Mouse (Mus musculus): ENCODE results near the gene Oog1.
"Not testable (repeated sequence)": the region's sequence is repeated elsewhere in the genome, so short reads cannot be mapped to it uniquely, and the experiment has no call there.

Gene Oog1

DNA sequence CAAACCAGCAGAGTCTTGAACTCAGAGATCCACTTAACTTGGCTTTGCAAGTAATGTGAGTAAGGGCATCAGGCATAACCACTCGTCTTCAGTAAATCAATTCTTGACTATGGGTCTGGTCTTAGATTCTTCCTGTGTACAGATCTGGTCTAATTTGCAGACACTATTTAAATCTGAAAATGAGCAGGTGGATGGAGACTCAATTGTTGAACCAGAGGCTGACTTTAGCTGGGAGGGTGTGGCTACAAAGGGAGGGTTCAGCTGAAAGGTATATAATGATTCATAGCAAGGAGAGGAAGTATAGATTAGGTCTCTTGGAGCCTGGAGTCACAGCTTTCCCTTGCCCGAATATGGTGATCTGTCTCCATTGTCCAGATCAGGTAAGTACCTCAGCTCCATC lies at the start of gene Oog1:
Gene Oog1, plus strand, starts transcription at position 301 of the 400 bp plus-strand sequence.
- ATAC-seq (ENCODE audit: low TSS enrichment) = not testable (repeated sequence)

DNA sequence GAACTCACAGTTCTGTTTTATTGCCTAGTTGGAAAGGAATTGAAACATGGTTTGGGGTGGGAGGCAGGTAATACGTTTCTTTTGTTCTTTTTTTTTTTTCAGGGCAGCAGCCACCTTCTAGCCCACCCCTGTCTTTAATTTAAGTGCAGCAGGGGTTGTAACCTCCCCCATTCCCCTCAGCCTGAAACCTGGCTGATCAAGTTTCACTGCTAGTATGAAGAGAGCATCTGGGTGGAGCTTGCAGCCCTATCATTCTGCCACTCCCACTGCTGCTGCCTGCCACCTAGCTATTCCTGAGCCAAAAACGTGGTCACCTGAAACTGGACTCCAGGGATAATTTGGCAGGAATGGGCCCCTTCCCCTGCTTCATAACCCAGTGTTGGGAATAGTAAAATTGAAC lies 1.1 kb upstream of the Oog1 start:
- ATAC-seq (ENCODE audit: low TSS enrichment) = not testable (repeated sequence)

- not testable (repeated sequence) for ATAC-seq (ENCODE audit: low TSS enrichment)
These were observed 16.1 kb downstream of the Oog1 start, which contains the start of gene Gm4027 for GRCm38 (mm10) chr12:87618569-87618968. Gene Gm4027 (plus strand): TSS chr12:87618869.

GRCm38 (mm10) chr12:87644520-87644919 lies 42.0 kb downstream of the Oog1 start, which contains the start of gene Gm16381:
Gene Gm16381 (minus strand): TSS chr12:87644620.
- ATAC-seq (ENCODE audit: low TSS enrichment) = not testable (repeated sequence)

DNA sequence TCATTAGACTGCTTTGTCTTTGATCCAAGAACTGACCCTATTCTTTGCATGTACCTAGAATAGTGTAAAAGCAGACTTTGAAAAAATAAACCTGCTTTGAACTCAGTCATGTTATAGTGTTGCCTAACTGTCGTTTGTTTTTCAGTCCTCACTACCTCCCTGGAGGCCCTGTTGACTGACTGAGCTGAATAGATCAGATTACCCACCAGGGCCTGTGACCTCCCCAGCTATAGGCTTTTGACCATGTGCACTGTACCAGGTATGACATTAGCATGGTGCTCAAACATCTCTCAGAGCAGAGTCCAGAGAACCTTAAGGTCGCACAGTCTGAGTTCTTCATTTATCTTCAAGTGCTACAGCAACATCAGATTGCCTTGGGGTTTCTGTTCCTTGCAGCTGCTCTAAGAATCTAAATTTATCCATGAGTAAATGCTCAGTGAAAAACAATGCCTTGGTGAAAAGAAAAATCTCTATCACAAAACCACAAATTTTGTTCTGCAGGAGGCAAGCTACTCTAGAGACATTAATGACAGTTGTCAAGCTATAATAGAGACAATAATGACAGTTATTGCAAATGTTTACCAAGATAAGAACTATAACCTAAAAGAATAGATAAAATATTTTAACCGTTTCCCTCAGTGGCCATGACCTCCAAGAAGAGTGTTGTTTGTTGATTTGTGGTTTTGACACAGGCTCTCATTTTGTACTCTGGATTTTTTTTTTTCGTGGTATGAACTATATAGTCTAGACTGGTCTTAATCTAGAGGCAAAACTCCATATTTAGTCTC lies 50.6 kb downstream of the Oog1 start:
- not testable (repeated sequence) for ATAC-seq (ENCODE audit: low TSS enrichment)
